Mouse (Mus musculus) CD8-positive naive resting alpha-beta T cell, adult 57 days (primary cell): ENCODE measurements around the gene Clasp2. TPM values are rescaled to one million over a fixed set of nuclear protein-coding genes. Genes with fewer than 3 reads are reported as not detected.

Experiments
- total RNA-seq: library from RNA; stranded (reverse); gene quantifications from one replicate; pipeline ENCODE4 v1.2.4, GENCODE M21; 2023

The Clasp2 gene
- total RNA-seq = 55.8 TPM

GRCm38 (mm10) chr9:113741108-113741636 lies at the start of gene Clasp2:
Gene Clasp2, plus strand, starts transcription at chr9:113741473.

DNA sequence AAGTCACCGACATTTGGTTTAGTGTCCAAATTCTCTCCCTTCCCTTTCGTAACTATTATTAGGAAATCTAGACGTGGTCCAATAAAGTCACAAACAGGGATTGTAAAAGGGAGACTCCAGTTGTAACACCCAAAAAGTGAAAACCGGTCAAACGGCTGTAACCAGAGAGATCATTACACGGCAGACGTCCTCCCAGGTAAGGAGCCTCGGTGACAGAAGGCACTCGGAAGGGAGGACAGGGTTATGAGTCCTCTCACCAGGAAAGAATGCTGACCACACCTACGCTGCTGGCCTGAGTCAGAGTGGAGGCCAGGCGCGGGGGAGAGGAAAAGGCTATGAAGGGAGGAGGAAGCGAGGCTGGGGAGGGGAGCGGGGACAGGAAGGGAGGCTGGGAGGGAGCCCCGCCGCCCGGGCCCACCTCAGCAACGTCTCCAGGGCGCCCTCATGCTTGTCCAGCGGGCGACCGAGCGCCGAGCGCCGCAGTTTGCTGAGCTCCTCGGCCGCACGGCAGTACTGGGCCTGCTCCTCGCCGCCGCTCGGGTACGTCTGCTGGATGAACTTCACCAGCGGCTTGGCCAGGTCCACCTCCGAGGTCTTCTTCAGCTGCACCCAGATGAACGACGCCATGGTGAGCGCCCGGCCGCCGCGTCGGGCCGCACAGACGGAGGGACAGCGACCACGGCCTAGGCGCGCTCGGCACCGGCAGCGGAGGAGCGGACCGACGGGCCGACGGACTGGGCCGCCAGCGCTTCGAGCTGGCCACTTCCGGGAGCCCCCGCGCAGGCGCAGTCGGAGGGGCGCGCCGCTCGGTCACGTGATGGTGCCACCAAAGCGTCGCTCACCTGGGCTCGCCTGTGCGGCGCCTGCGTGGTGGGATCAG lies 33.6 kb upstream of the Clasp2 start, which contains the start of gene Pdcd6ip:
Pdcd6ip (minus strand) TSS at position 779 of the 880 bp plus-strand sequence.

GRCm38 (mm10) chr9:113930534-113931374 lies 189.5 kb downstream of the Clasp2 start, which contains the start of gene Ubp1:
Gene Ubp1, plus strand, starts transcription at chr9:113930934.

Other genes starting within 250 kb of the Clasp2 start
- gene Pdcd6ip, start 33.2 kb upstream of the Clasp2 start, total RNA-seq = 192 TPM
- 110 TPM for gene Ubp1, start 189.5 kb downstream of the Clasp2 start, total RNA-seq